Mouse (Mus musculus) spleen, embryonic (tissue): ENCODE measurements at regions not wholly inside any gene's neighbourhood (a gene's known extent, or its start where the extent isn't known, plus 50 kb on each side); places are given as distances from the start of the nearest gene placed in this dataset.

Experiments used
- CTCF ChIA-PET: fragments of 350-600 bp; sonication (Branson Sonifier 250); formaldehyde crosslinking; loops from one replicate; lab custom pipeline; 2022; lab: Charles Lee

GRCm38 (mm10) chr16:53011847-53012246, 558.0 kb upstream of the Alcam start:
- CTCF ChIA-PET = no interaction called here

- CTCF ChIA-PET = no interaction called here
Measured at GRCm38 (mm10) chr16:52988852-52989397, 535.1 kb upstream of the Alcam start.

GRCm38 (mm10) chr16:52984336-52984735, 530.5 kb upstream of the Alcam start:
- CTCF ChIA-PET = no interaction called here

- CTCF ChIA-PET = no interaction called here
Measured at GRCm38 (mm10) chr16:52980995-52981394, 527.1 kb upstream of the Alcam start.

- CTCF ChIA-PET = no interaction called here
Measured at GRCm38 (mm10) chr16:52972811-52973210, 518.9 kb upstream of the Alcam start.

GRCm38 (mm10) chr16:52947679-52948078, 493.8 kb upstream of the Alcam start:
- CTCF ChIA-PET = no interaction called here

GRCm38 (mm10) chr16:52934749-52935148, 480.9 kb upstream of the Alcam start:
- CTCF ChIA-PET = no interaction called here

- CTCF ChIA-PET = no interaction called here
Measured at GRCm38 (mm10) chr16:52931978-52932377, 478.1 kb upstream of the Alcam start.

- CTCF ChIA-PET = no interaction called here
Measured at GRCm38 (mm10) chr16:52892467-52893255, 438.8 kb upstream of the Alcam start.

GRCm38 (mm10) chr16:52879463-52880114, 425.7 kb upstream of the Alcam start:
- CTCF ChIA-PET = no interaction called here

GRCm38 (mm10) chr16:52867833-52868232, 414.0 kb upstream of the Alcam start:
- CTCF ChIA-PET = no interaction called here

- CTCF ChIA-PET = no interaction called here
Measured at GRCm38 (mm10) chr16:52863554-52863953, 409.7 kb upstream of the Alcam start.

GRCm38 (mm10) chr16:52861263-52861662, 407.4 kb upstream of the Alcam start:
- CTCF ChIA-PET = no interaction called here

- CTCF ChIA-PET = no interaction called here
Measured at GRCm38 (mm10) chr16:52858441-52859209, 404.8 kb upstream of the Alcam start.

- CTCF ChIA-PET = no interaction called here
Measured at GRCm38 (mm10) chr16:52851129-52851528, 397.3 kb upstream of the Alcam start.

GRCm38 (mm10) chr16:52818976-52819375, 365.1 kb upstream of the Alcam start:
- CTCF ChIA-PET = no interaction called here

GRCm38 (mm10) chr16:52811219-52811618, 357.3 kb upstream of the Alcam start:
- CTCF ChIA-PET = no interaction called here

- CTCF ChIA-PET = no interaction called here
Measured at GRCm38 (mm10) chr16:52804365-52804764, 350.5 kb upstream of the Alcam start.

GRCm38 (mm10) chr16:52799715-52800392, 346.0 kb upstream of the Alcam start:
- CTCF ChIA-PET = no interaction called here

GRCm38 (mm10) chr16:52795184-52795583, 341.3 kb upstream of the Alcam start:
- CTCF ChIA-PET = no interaction called here

GRCm38 (mm10) chr16:52789946-52790345, 336.1 kb upstream of the Alcam start:
- CTCF ChIA-PET = no interaction called here

- CTCF ChIA-PET = no interaction called here
Measured at GRCm38 (mm10) chr16:52747744-52748143, 293.9 kb upstream of the Alcam start.
